Comparison of ENCODE assay signal across 9 mouse cellular contexts in the genomic region with DNA sequence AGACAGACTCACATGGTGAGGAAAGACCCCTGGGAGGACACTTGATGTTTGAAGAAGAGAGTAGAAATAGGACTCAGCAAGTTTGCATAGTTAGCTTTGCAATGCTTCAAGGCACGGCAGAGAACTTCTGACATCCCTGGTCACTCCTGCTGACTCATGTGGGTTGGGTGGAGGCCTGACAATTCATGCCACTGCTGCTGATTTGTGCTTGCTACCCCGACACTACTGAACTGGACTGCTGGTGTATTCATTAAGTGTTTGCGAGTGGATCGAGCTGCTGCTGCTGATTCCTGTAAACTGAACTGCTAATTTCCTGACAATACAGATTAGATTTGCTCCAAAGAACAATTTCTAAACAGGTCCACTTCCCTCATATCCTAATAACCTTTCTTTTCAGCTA. TPM values are rescaled to one million over a fixed set of nuclear protein-coding genes. Genes with fewer than 3 reads are reported as not detected.
DNase-seq lines count a peak whose midpoint lies in the region; ATAC-seq lines count a peak whose summit lies in the region.
"Had no signal": no experiment of that assay in that cellular context is flagged by ENCODE, and none has a peak within 500 bp of the region (broad histone marks: within the 10 kb centered on the region; RNA-seq: fewer than 3 reads in every experiment).

No protein-coding gene starts in this region.

- no peak overlapping the region for H3K4me2 ChIP-seq in forebrain, embryonic 12.5 days
- H3K4me2 ChIP-seq in midbrain, embryonic 14.5 days (ENCODE audit: low read length) = no peak overlapping the region

- WGBS in forebrain, embryonic 12.5 days = 29% methylated on average over 4 of the region's 4 CpGs
- WGBS in midbrain, embryonic 14.5 days = 55% methylated on average over 4 of the region's 4 CpGs

- H3K27ac ChIP-seq in forebrain, embryonic 12.5 days = no peak overlapping the region
- no peak overlapping the region for H3K27ac ChIP-seq in midbrain, embryonic 14.5 days (replicated peaks; ENCODE audit: low read depth, low read length)

- intact Hi-C loops in heart, postnatal 14 days (cut with DNase I) = no loop called here

- H3K9me3 ChIP-seq in megakaryocyte, embryonic 14.5 days = no peaks in the 10 kb centered on the region
- no peaks in the 10 kb centered on the region for H3K9me3 ChIP-seq in forebrain, embryonic 12.5 days
- no peaks in the 10 kb centered on the region for H3K9me3 ChIP-seq in midbrain, embryonic 14.5 days (ENCODE audit: control insufficient read depth, low read length)

- no peak overlapping the region for H3K9ac ChIP-seq in forebrain, embryonic 12.5 days
- no peak overlapping the region for H3K9ac ChIP-seq in midbrain, embryonic 14.5 days (replicated peaks; ENCODE audit: low read length)

- no peaks in the 10 kb centered on the region for H3K27me3 ChIP-seq in megakaryocyte, embryonic 14.5 days (replicated peaks)
- no peaks in the 10 kb centered on the region for H3K27me3 ChIP-seq in forebrain, embryonic 12.5 days
- H3K27me3 ChIP-seq in midbrain, embryonic 14.5 days (ENCODE audit: control insufficient read depth, insufficient read depth, low read length) = no peaks in the 10 kb centered on the region

- peaks cover 23% of the 10 kb centered on the region for H3K36me3 ChIP-seq in megakaryocyte, embryonic 14.5 days (replicated peaks; ENCODE audit: low read length)
- no peaks in the 10 kb centered on the region for H3K36me3 ChIP-seq in forebrain, embryonic 12.5 days (replicated peaks)
- H3K36me3 ChIP-seq in midbrain, embryonic 14.5 days (ENCODE audit: control insufficient read depth, insufficient read depth, low read length) = no peaks in the 10 kb centered on the region

- peak overlapping the region; percentile 76 for H3K4me3 ChIP-seq in megakaryocyte, embryonic 14.5 days (replicated peaks)
- no peak overlapping the region for H3K4me3 ChIP-seq in forebrain, embryonic 12.5 days (replicated peaks)
- H3K4me3 ChIP-seq in midbrain, embryonic 14.5 days (replicated peaks; ENCODE audit: low read depth, low read length) = no peak overlapping the region

- peak; percentile 49 for DNase-seq in gastrocnemius, adult 18-20 months (ENCODE audit: low spot score)
- DNase-seq in gastrocnemius, postnatal 10 days = no peak
- DNase-seq in brain, adult 2 months (ENCODE audit: low read depth, low spot score) = peak; percentile 33
- peak; percentile 15 to 35 for DNase-seq in heart, postnatal 14 days
- no peak for DNase-seq in thymus, postnatal 10 days (ENCODE audit: low spot score in 2 of 2)
- DNase-seq in midbrain, embryonic 14.5 days = no peak

- peaks cover 78% of the 10 kb centered on the region for H3K4me1 ChIP-seq in megakaryocyte, embryonic 14.5 days
- peaks cover 17% of the 10 kb centered on the region for H3K4me1 ChIP-seq in forebrain, embryonic 12.5 days
- H3K4me1 ChIP-seq in midbrain, embryonic 14.5 days (ENCODE audit: control insufficient read depth, insufficient read depth, low read length) = no peaks in the 10 kb centered on the region

- ATAC-seq in forebrain, embryonic 12.5 days (ENCODE audit: low FRiP score) = no peak
- ATAC-seq in midbrain, embryonic 14.5 days (ENCODE audit: low FRiP score, low TSS enrichment) = no peak
- ATAC-seq: intestine, embryonic 16.5 days had no signal

RNA-seq across cellular contexts. Expression of a gene that starts 18.3 kb away (rescaled TPM):
- 10 to 100 TPM; 17.4 to 22.4 TPM for total RNA-seq in gastrocnemius, adult 18-20 months (2021)
- total RNA-seq in gastrocnemius, postnatal 10 days (2021) = 10 to 100 TPM; 28.6 to 34.7 TPM
- 10 to 100 TPM; 29.0 to 32.6 TPM for total RNA-seq in heart, postnatal 14 days (2021)
- polyA plus RNA-seq in megakaryocyte, embryonic 14.5 days (2012; ENCODE audit: insufficient read depth, low replicate concordance) = 61.8 and 70.5 TPM in 2 replicates
- polyA plus RNA-seq in forebrain, embryonic 12.5 days (2016; fragmentation: Nextera tagmentation; extraction: Ambion mirVana) = 42.1 and 43.7 TPM in 2 replicates
- polyA plus RNA-seq in midbrain, embryonic 14.5 days (2014; fragmentation: Nextera tagmentation; extraction: Ambion mirVana) = 63.5 and 64.3 TPM in 2 replicates

RNA-seq across cellular contexts. Expression of a gene that starts 46.2 kb away (rescaled TPM):
- 10 to 100 TPM; 26.8 to 27.8 TPM for total RNA-seq in gastrocnemius, adult 18-20 months (2021)
- 10 to 100 TPM; 34.7 to 36.4 TPM for total RNA-seq in gastrocnemius, postnatal 10 days (2021)
- total RNA-seq in heart, postnatal 14 days (2021) = 10 to 100 TPM; 30.3 to 30.9 TPM
- 3.2 TPM in 1 of 2 replicates, not detected in the other for polyA plus RNA-seq in megakaryocyte, embryonic 14.5 days (2012; ENCODE audit: insufficient read depth, low replicate concordance)
- polyA plus RNA-seq in forebrain, embryonic 12.5 days (2016; fragmentation: Nextera tagmentation; extraction: Ambion mirVana) = 56.7 and 64.7 TPM in 2 replicates
- 58.6 and 61.3 TPM in 2 replicates for polyA plus RNA-seq in midbrain, embryonic 14.5 days (2014; fragmentation: Nextera tagmentation; extraction: Ambion mirVana)

Comparison
In these comparisons a context has a peak if more than half of its experiments do, and no peak if none do; other contexts are left out.
1. DNase-seq: peak in gastrocnemius, adult 18-20 months (single experiment), brain, adult 2 months (single experiment) and heart, postnatal 14 days (2 of 2); none in gastrocnemius, postnatal 10 days (single experiment), thymus, postnatal 10 days (0 of 2) and midbrain, embryonic 14.5 days (single experiment).